Mouse (Mus musculus): ENCODE data around the gene Aars. TPM values are rescaled to one million over a fixed set of nuclear protein-coding genes. Genes with fewer than 3 reads are reported as not detected.

Gene Aars
- 14.1 and 17.4 TPM in 2 replicates for polyA plus RNA-seq (2012)

GRCm38 (mm10) chr8:111032916-111033315, at the start of gene Aars:
Gene Aars (plus strand): TSS chr8:111033144.

GRCm38 (mm10) chr8:110997547-110998531, 35.1 kb upstream of the Aars start, which contains the start of gene Ddx19a:
Gene Ddx19a (minus strand): TSS chr8:110997800.

DNA sequence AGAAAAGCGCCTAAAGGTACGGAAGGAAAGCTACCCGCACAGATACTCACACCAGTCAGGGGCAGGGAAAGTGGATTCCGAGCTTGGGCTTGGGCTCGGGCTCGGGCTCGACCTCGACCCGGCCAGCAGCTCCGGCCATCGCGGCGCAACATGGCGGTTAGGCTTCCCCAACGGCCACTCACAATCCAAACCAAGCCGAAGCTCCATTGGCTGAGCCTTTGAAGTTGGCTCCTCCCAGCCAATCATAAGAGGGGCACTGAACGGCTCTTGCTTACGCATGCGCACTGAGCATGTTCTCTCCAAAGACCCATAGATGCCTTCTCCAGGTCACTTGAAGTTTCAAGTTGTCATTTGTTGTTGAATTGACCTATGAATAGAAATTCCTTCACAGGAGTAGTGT, 1.4 kb upstream of the Aars start, which contains the start of gene Ddx19b:
Ddx19b (minus strand) TSS at position 180 of the 400 bp plus-strand sequence.

GRCm38 (mm10) chr8:111056158-111056663, 23.3 kb downstream of the Aars start, which contains the start of gene Exosc6:
Gene Exosc6 (plus strand): TSS chr8:111056339.

GRCm38 (mm10) chr8:111092326-111092725, 59.4 kb downstream of the Aars start, which contains the start of gene Clec18a:
Gene Clec18a (minus strand): TSS chr8:111092426.

DNA sequence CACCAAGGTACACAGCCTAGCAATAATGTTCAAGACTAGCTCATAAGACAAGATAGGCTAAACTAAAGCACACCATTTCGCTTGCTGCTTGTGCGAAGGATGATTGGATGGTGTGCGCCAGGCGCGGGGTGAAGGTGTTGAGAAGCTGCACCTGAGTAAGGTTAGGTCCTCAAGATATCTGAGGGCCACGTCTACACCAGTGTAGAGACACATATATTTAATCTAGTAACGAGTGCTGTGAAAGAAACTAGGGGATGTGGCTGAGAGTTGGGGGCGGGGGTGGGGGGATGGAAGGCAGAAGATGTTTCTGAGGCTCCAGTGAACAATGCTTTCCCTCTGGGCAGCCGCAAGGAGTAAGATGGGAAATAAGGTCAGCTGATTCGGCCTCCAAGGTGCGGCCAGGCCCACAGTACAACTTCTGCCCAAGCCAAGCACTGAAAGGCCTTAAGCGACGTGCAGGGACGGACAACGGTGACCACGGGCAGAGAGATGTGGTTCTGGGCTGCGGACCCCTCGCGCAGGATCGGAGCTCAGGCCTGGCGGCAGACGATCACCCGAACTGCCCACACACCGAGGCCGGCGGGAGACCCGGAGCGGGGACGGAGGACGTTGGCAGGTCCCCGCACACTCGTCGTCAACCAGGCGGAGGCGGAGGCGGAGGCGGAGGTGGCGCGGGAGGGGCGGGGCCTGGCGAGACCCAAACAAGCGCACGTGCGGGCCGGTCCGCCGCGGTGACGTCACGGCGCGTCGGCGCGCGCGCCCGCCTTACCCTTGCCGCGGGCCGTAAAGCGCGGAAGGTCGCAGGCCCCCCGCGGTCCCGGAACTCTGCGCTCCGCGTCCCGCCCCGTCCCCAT, 61.1 kb downstream of the Aars start, which contains the start of gene Pdpr:
Pdpr (plus strand) TSS at position 766 of the 854 bp plus-strand sequence.

Other genes with a start within 250 kb of the Aars start
- gene Il34, start 227.2 kb upstream of the Aars start, polyA plus RNA-seq (2012), result not detected in 2 replicates
- 12.8 and 18.4 TPM in 2 replicates for gene Cog4, start 186.5 kb upstream of the Aars start, polyA plus RNA-seq (2012)
- gene Sf3b3, start 186.4 kb upstream of the Aars start, polyA plus RNA-seq (2012), result 9.8 and 10.7 TPM in 2 replicates
- gene Fuk, start 130.7 kb upstream of the Aars start, polyA plus RNA-seq (2012), result 6.7 and 7.1 TPM in 2 replicates
- 14.0 and 17.7 TPM in 2 replicates for gene St3gal2, start 113.2 kb upstream of the Aars start, polyA plus RNA-seq (2012)
- 46.3 and 58.1 TPM in 2 replicates for gene Ddx19a, start 35.3 kb upstream of the Aars start, polyA plus RNA-seq (2012)
- gene Ddx19b, start 1.4 kb upstream of the Aars start, polyA plus RNA-seq (2012), result 3.0 and 3.2 TPM in 2 replicates
- gene Exosc6, start 23.2 kb downstream of the Aars start, polyA plus RNA-seq (2012), result 113 and 121 TPM in 2 replicates
- gene Clec18a, start 59.3 kb downstream of the Aars start, polyA plus RNA-seq (2012), result 0.06 and 0.09 TPM in 2 replicates
- 4.3 and 4.5 TPM in 2 replicates for gene Pdpr, start 61.5 kb downstream of the Aars start, polyA plus RNA-seq (2012)
- 11.8 and 13.5 TPM in 2 replicates for gene Glg1, start 226.1 kb downstream of the Aars start, polyA plus RNA-seq (2012)